Mouse (Mus musculus) spleen, adult 2 months (tissue): ENCODE data around the gene Hormad2. TPM values are rescaled to one million over a fixed set of nuclear protein-coding genes. Genes with fewer than 3 reads are reported as not detected.

Experiments
- DNase-seq, 2 experiments: peaks; one replicate each; pipeline versions ENCODE4 v3.0.0 to v3.0.0-alpha.2; 2012 to 2021; ENCODE audit warnings: low spot score in 2 of 2, low read depth in 1 of 2
- H3K27ac ChIP-seq: fragments of 200-500 bp; 2 replicates; pipeline ENCODE4 v1.5.1; 2012; ENCODE audit warnings: low read length, inconsistent platforms; ENCODE audit not compliant: insufficient read depth
- H3K27me3 ChIP-seq: fragments of 200-500 bp; 2 replicates; pipeline ENCODE4 v1.6.1; 2012; ENCODE audit warnings: mild to moderate bottlenecking, moderate library complexity, low read length, inconsistent platforms; ENCODE audit not compliant: control insufficient read depth, insufficient read depth
- H3K36me3 ChIP-seq: fragments of 200-500 bp; 2 replicates; pipeline ENCODE4 v1.6.1; 2012; ENCODE audit warnings: mild to moderate bottlenecking, low read length, inconsistent platforms; ENCODE audit not compliant: control insufficient read depth, insufficient read depth
- H3K4me1 ChIP-seq: fragments of 200-500 bp; 2 replicates; pipeline ENCODE4 v1.6.1; 2011; ENCODE audit warnings: inconsistent platforms; ENCODE audit not compliant: control insufficient read depth, insufficient read depth, insufficient read length
- H3K4me3 ChIP-seq: fragments of 200-500 bp; 2 replicates; pipeline ENCODE4 v1.5.1; 2011; ENCODE audit warnings: mild to moderate bottlenecking, inconsistent platforms; ENCODE audit not compliant: insufficient read depth, insufficient read length; ENCODE audit errors: extremely low read depth
- CTCF ChIP-seq: fragments of 200-500 bp; IDR thresholded peaks from 2 replicates; pipeline ENCODE4 v1.5.1; 2011; ENCODE audit warnings: mild to moderate bottlenecking, inconsistent platforms; ENCODE audit not compliant: insufficient read depth, insufficient read length, insufficient replicate concordance; ENCODE audit errors: extremely low read depth
- POLR2A ChIP-seq: fragments of 200-500 bp; IDR thresholded peaks from 2 replicates; pipeline ENCODE4 v1.6.1; 2011; ENCODE audit warnings: low read depth, low read length, inconsistent platforms
- WGBS: fragments of 180-500 bp; shearing (Covaris S2); methylation state at CpG from one replicate; pipeline ENCODE4 v1.1.7; 2018; 5-methylcytosine and 5-hydroxymethylcytosine counted together
- polyA plus RNA-seq: library from polyadenylated mRNA; depleted of rRNA; stranded (reverse); fragments of >200 nt; gene quantifications from 2 replicates; pipeline ENCODE4 v1.2.3, GENCODE M21; 2012

Hormad2 gene
- polyA plus RNA-seq, 1 experiment: 0.05 TPM

- WGBS: 87% methylated on average over 4 of the region's 4 CpGs
- no peak overlapping the region for H3K27ac ChIP-seq
- DNase-seq: no peak
- TF ChIP-seq CTCF (no peak), POLR2A (no peak)
- no peak overlapping the region for H3K4me3 ChIP-seq
- H3K27me3 ChIP-seq: no peaks in the 10 kb centered on the region
- no peaks in the 10 kb centered on the region for H3K4me1 ChIP-seq
- peaks cover 10% of the 10 kb centered on the region for H3K36me3 ChIP-seq
These were observed 35.3 kb upstream of the Hormad2 start for GRCm38 (mm10) chr11:4476184-4476697.

- Histone ChIP-seq H3K4me3 (no peak overlapping the region), H3K27me3 (no peaks in the 10 kb centered on the region), H3K4me1 (no peaks in the 10 kb centered on the region), H3K36me3 (no peaks in the 10 kb centered on the region), H3K27ac (no peak overlapping the region)
- no peak for TF ChIP-seq CTCF
- TF ChIP-seq POLR2A: no peak
- 76% methylated on average over 7 of the region's 7 CpGs for WGBS
- DNase-seq: no peak
These were observed 31.7 kb upstream of the Hormad2 start for GRCm38 (mm10) chr11:4472464-4473179.

DNA sequence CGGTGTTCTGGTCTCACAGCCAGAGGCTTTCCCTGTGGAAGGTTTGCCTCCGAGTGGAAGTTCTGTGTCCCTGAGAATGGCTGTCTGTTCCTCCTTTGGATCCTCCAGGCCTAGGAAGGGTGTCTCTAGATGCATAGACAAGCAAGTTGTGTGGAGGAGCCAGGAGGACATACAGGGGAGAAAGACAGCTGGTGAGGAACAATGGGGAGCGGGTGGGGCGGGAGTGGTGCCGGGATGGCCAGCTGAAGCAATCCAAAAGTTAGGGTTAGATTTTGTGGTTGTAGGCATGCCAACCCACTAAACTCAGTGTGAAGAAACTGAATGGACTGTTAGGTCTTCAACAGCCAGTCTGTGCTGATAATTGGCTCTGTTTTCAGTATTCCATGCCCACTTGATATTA lies 30.8 kb upstream of the Hormad2 start:
- no peak for DNase-seq
- no peaks in the 10 kb centered on the region for H3K36me3 ChIP-seq
- H3K27ac ChIP-seq: no peak overlapping the region
- no peak overlapping the region for H3K4me3 ChIP-seq
- 88% methylated on average over 5 of the region's 5 CpGs for WGBS
- no peaks in the 10 kb centered on the region for H3K4me1 ChIP-seq
- H3K27me3 ChIP-seq: no peaks in the 10 kb centered on the region
- TF ChIP-seq POLR2A (no peak), CTCF (no peak)

DNA sequence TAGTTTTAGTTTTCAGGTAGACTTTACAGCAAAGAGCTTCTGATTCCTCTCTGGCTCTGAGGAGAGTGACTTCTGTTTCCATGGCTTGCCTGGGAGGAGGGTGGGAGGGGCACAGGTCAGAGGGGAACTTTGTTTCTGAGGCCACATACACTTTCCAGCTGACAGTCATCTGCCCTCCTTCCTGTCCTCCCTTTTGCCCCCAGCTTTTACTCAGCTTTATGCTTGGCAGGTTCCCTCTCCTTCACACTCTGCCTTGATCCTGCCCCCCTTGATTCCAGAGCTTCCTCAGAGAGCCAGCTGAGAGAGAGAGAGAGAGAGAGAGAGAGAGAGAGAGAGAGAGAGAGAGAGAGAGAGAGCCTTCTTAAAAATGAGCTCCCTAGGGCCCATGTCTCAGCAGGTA lies 30.3 kb upstream of the Hormad2 start:
- DNase-seq: no peak
- TF ChIP-seq CTCF (no peak), POLR2A (no peak)
- Histone ChIP-seq H3K4me1 (no peaks in the 10 kb centered on the region), H3K27ac (no peak overlapping the region), H3K36me3 (no peaks in the 10 kb centered on the region), H3K27me3 (no peaks in the 10 kb centered on the region), H3K4me3 (no peak overlapping the region)

DNA sequence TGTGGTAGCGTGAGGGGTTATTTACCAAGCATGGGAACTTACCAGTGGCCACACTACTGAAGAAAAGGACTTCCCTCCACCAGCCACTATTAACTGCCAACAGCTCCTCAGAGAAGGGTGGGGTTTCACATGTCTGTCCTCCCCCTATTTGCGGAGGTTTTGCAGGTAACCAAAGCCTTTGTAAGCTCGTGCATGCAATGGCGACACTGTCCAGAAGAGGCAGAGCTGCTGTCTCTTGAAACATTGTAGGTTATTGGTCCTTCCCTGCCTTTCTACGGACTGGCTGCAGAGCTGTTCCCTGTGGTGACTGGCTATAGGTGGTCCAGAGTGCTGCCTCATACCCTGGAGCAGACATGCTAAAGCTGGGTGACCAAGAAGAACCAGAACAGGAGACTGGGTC lies 28.2 kb upstream of the Hormad2 start:
- no peak for DNase-seq
- H3K4me1 ChIP-seq: no peaks in the 10 kb centered on the region
- TF ChIP-seq CTCF (no peak), POLR2A (no peak)
- H3K27ac ChIP-seq: no peak overlapping the region
- 89% methylated on average over 5 of the region's 5 CpGs for WGBS
- no peaks in the 10 kb centered on the region for H3K27me3 ChIP-seq
- H3K4me3 ChIP-seq: no peak overlapping the region
- no peaks in the 10 kb centered on the region for H3K36me3 ChIP-seq

DNA sequence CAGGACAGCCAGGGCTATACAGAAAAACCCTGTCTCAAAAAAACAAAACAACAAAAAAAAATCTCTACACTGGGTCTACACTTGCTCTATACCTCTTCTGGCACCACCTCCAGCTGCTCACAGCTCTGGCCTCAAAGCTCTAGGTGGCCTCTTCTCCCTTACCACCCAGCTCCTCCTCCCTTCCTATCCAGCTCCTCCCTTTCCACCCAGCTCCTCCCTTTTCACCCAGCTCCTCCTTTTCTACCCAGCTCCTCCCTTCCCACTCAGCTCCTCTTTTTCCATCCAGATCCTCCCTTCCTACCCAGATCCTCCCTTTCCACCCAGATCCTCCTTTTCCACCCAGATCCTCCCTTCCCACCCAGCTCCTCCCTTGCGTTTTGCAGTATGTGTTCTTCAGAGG lies 26.5 kb upstream of the Hormad2 start:
- no peak overlapping the region for H3K27ac ChIP-seq
- no peak for TF ChIP-seq CTCF
- TF ChIP-seq POLR2A: no peak
- H3K4me3 ChIP-seq: no peak overlapping the region
- H3K27me3 ChIP-seq: no peaks in the 10 kb centered on the region
- H3K36me3 ChIP-seq: no peaks in the 10 kb centered on the region
- H3K4me1 ChIP-seq: no peaks in the 10 kb centered on the region
- DNase-seq: no peak
- WGBS: 92% methylated on average over 1 of the region's 1 CpGs

- no peak for TF ChIP-seq POLR2A
- no peak for TF ChIP-seq CTCF
- Histone ChIP-seq H3K27ac (no peak overlapping the region), H3K36me3 (no peaks in the 10 kb centered on the region), H3K27me3 (no peaks in the 10 kb centered on the region), H3K4me3 (no peak overlapping the region), H3K4me1 (no peaks in the 10 kb centered on the region)
- WGBS: 79% methylated on average over 4 of the region's 4 CpGs
- no peak for DNase-seq
These were observed 25.3 kb upstream of the Hormad2 start for GRCm38 (mm10) chr11:4466191-4466590.
